Mouse (Mus musculus) intestine, embryonic 16.5 days (tissue): Measurements from ENCODE around the gene Prex1. TPM values are rescaled to one million over a fixed set of nuclear protein-coding genes. Genes with fewer than 3 reads are reported as not detected.
A peak's percentile ranks its signal among the peaks of the same experiment; 100 is the strongest.

ENCODE experiments used
- ATAC-seq: fragments of 200-750 bp; cut with Nextera tagmentation; 2 replicates; pipeline ENCODE4 v1.8.0; 2017; ENCODE audit warnings: moderate TSS enrichment, moderate library complexity
- H3K27ac ChIP-seq: fragments of 300-500 bp; sonication (generic); 2 replicates; pipeline ENCODE4 v1.5.1; 2014; ENCODE audit warnings: mild to moderate bottlenecking, low read length
- H3K27me3 ChIP-seq: fragments of 300-500 bp; sonication (generic); replicated peaks from 2 replicates; pipeline ENCODE4 v1.6.1; 2014; ENCODE audit warnings: low read length, control low read depth, mixed read lengths; ENCODE audit not compliant: control insufficient read depth, insufficient read depth
- H3K36me3 ChIP-seq: fragments of 300-500 bp; sonication (generic); 2 replicates; pipeline ENCODE4 v1.6.1; 2014; ENCODE audit warnings: low read length, control low read depth; ENCODE audit not compliant: control insufficient read depth, insufficient read depth
- H3K4me1 ChIP-seq: fragments of 300-500 bp; sonication (generic); 2 replicates; pipeline ENCODE4 v1.6.1; 2014; ENCODE audit warnings: low read length, control low read depth, mixed read lengths; ENCODE audit not compliant: control insufficient read depth, insufficient read depth
- H3K4me2 ChIP-seq: fragments of 300-500 bp; sonication (generic); 2 replicates; pipeline ENCODE4 v1.6.1; 2014; ENCODE audit warnings: low read depth, low read length, control low read depth
- H3K4me3 ChIP-seq: fragments of 300-500 bp; sonication (generic); 2 replicates; pipeline ENCODE4 v1.5.1; 2014; ENCODE audit warnings: mild to moderate bottlenecking, low read length
- H3K9ac ChIP-seq: fragments of 300-500 bp; sonication (generic); 2 replicates; pipeline ENCODE4 v1.6.1; 2014; ENCODE audit warnings: low read depth, low read length
- H3K9me3 ChIP-seq: fragments of 300-500 bp; sonication (generic); 2 replicates; pipeline ENCODE4 v1.6.1; 2016; ENCODE audit warnings: low read length, control low read depth; ENCODE audit not compliant: control insufficient read depth
- WGBS: fragments of 180-500 bp; shearing (Covaris S2); extraction: QIAGEN DNeasy Blood & Tissue Kit; methylation state at CpG from one replicate; pipeline ENCODE4 v1.1.7; 2014; 5-methylcytosine and 5-hydroxymethylcytosine counted together
- polyA plus RNA-seq: library from polyadenylated mRNA; unstranded; fragments of >200 nt; fragmentation: Nextera tagmentation; extraction: Ambion mirVana; gene quantifications from 2 replicates; pipeline ENCODE4 v1.2.1, GENCODE M21; 2015

Prex1 gene
- polyA plus RNA-seq, 1 experiment from 2014 or later, result 8.0 TPM

DNA sequence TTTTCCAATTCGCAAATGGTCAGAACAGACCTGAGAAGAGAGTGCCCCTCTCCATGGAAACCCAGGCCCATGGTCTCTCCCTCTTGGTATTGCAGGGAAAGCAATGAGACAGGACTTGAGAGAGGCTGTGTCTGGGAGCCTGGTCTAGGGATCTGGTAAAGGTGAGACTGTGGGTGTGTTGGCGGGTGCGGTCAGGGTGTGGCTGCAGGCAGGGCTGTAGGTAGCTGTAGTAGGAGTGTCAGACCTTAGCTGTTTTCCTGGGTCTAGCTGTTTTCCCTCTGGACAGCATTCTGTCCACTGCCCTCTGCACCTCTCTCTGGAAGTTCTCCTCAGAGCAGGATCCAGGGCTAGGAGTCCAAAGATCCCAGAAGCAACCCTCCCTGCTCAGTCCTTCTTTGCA, 141.3 kb downstream of the Prex1 start:
- H3K4me2 ChIP-seq, result no peak overlapping the region
- H3K4me3 ChIP-seq, result no peak overlapping the region
- no peaks in the 10 kb centered on the region for H3K9me3 ChIP-seq
- 65% methylated on average over 3 of the region's 3 CpGs for WGBS
- H3K36me3 ChIP-seq, result no peaks in the 10 kb centered on the region; the same call in 1 of the 2 replicates
- peak; percentile 60 for ATAC-seq
- H3K27ac ChIP-seq, result 0 out of 2 replicates have a peak overlapping the region, but pooled peaks have one; percentile 26
- H3K27me3 ChIP-seq, result no peaks in the 10 kb centered on the region
- peaks cover 23% of the 10 kb centered on the region for H3K4me1 ChIP-seq
- H3K9ac ChIP-seq, result no peak overlapping the region

DNA sequence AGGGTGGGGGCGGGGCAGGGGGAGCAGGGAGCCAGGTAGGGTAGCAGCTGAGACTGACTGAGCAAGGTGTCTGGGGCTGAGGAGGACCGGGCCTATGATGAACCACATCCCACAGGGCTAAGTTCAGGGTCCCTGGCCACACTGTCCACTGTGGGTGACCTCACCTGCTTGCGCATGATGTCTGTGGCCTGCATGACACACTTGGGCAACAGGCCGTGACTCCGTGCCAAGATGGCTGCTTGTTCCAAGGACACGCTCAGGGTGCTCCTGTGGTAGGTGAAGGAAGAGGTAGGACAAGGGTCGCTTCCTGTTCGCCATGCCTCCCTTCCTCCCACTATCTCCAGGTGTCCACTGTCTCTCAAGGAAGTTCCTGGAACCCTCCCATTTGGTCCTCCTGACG, 144.4 kb downstream of the Prex1 start:
- H3K27ac ChIP-seq, result no peak overlapping the region
- H3K36me3 ChIP-seq, result no peaks in the 10 kb centered on the region; the same call in 1 of the 2 replicates
- H3K4me2 ChIP-seq, result no peak overlapping the region
- H3K9me3 ChIP-seq, result no peaks in the 10 kb centered on the region
- H3K27me3 ChIP-seq, result no peaks in the 10 kb centered on the region
- no peak overlapping the region for H3K4me3 ChIP-seq
- no peak overlapping the region for H3K9ac ChIP-seq
- H3K4me1 ChIP-seq, result peaks cover 16% of the 10 kb centered on the region
- WGBS, result 92% methylated on average over 9 of the region's 9 CpGs
- ATAC-seq, result no peak

DNA sequence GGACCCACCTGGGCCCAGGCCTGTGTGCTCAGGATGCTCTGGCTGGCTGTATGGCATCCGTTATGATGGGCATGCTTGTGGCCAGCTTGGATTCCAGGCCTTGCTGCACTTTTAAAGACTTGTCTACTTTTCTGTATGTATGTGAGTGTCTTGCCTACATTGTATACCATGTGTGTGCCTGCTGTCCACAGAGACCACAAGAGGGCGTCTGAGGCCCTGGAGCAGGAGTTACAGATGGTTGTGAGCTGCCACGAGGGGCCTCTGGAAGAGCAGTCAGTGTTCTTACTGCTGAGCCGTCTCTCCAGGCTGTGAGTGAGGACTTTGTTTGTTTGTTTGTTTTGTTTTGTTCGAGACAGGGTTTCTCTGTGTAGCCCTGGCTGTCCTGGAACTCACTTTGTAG, 148.1 kb downstream of the Prex1 start:
- Histone ChIP-seq H3K27ac (no peak overlapping the region), H3K9me3 (no peaks in the 10 kb centered on the region), H3K4me2 (no peak overlapping the region), H3K9ac (no peak overlapping the region), H3K4me1 (peaks cover 3% of the 10 kb centered on the region; the same call in 1 of the 2 replicates), H3K36me3 (no peaks in the 10 kb centered on the region), H3K27me3 (no peaks in the 10 kb centered on the region), H3K4me3 (no peak overlapping the region)
- no peak for ATAC-seq
- WGBS, result 73% methylated on average over 5 of the region's 5 CpGs

DNA sequence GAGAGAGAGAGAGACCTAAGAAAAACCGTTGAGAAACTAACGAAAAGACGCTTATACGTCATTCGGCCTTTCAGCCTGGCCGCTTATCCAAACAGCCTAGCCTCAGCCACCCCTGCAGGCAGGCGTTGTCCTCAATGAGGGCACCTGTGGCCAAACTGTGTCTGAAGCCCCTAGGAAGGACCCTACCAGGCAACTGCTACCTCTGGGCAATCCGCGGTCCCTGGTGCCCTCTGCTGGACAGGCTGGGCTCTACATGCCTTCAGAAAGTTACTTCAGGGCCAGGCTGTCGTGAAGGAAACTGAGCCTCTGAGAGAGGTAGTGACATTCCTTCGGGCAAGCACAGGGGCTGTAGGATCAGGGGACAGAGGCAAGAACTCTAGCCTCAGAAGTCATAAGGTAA, 149.2 kb downstream of the Prex1 start:
- H3K9ac ChIP-seq, result 0 out of 2 replicates have a peak overlapping the region, but pooled peaks have one; percentile 33
- H3K27ac ChIP-seq, result no peak overlapping the region
- H3K4me2 ChIP-seq, result peak overlapping the region; percentile 49
- no peaks in the 10 kb centered on the region for H3K36me3 ChIP-seq
- peak overlapping the region; percentile 28 for H3K4me3 ChIP-seq
- peak; percentile 50; the same call in 1 of the 2 replicates for ATAC-seq
- peaks cover 3% of the 10 kb centered on the region; the same call in 1 of the 2 replicates for H3K4me1 ChIP-seq
- H3K27me3 ChIP-seq, result no peaks in the 10 kb centered on the region
- 5% methylated on average over 11 of the region's 11 CpGs for WGBS
- H3K9me3 ChIP-seq, result no peaks in the 10 kb centered on the region

DNA sequence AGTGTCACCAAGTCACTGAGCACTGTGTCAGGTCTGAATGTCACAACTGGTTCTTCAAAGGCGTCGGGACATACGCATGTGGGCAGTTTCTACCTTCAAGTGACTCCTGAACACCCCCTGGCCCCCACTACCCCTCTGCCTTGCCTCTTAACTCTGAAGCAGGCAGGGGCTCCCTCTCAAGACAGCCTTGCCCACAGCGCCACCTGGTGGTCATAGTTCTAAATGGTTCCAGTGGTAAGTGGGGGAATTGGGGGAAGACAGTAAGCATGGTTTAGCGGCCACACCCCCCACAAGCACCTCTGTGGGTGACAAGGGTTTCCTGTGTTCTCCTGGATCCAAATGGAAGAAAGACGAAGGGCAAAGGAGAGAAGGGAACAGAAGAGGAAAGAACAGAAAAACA, 149.7 kb downstream of the Prex1 start:
- Histone ChIP-seq H3K36me3 (no peaks in the 10 kb centered on the region), H3K9me3 (no peaks in the 10 kb centered on the region), H3K27me3 (no peaks in the 10 kb centered on the region), H3K4me2 (peak overlapping the region; percentile 49), H3K4me3 (no peak overlapping the region), H3K9ac (0 out of 2 replicates have a peak overlapping the region, but pooled peaks have one; percentile 33), H3K27ac (no peak overlapping the region), H3K4me1 (peaks cover 3% of the 10 kb centered on the region; the same call in 1 of the 2 replicates)
- WGBS, result 14% methylated on average over 6 of the region's 6 CpGs
- peak; percentile 46; the same call in 1 of the 2 replicates for ATAC-seq

DNA sequence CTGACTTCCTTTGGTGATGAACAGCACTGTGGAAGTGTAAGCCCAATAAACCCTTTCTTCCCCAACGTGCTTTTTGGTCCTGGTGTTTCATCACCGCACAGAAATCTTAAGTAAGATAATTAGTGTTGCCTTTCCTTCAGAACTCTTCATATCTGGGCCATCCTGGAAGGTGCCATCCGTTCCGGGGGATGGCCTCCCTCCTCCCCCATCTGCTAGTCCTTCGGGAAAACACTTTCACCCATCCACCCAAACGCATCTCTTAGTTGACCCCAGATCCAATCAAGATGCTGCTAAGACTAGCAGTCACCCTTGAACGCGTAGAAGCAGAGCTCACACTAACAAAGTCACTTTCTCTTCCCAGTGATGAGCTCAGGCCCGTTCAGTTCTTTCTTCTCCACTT, 150.6 kb downstream of the Prex1 start:
- 84% methylated on average over 9 of the region's 9 CpGs for WGBS
- Histone ChIP-seq H3K27ac (no peak overlapping the region), H3K4me2 (no peak overlapping the region), H3K36me3 (no peaks in the 10 kb centered on the region), H3K9ac (no peak overlapping the region), H3K27me3 (no peaks in the 10 kb centered on the region), H3K4me1 (peaks cover 3% of the 10 kb centered on the region; the same call in 1 of the 2 replicates), H3K9me3 (no peaks in the 10 kb centered on the region), H3K4me3 (no peak overlapping the region)
- ATAC-seq, result no peak

DNA sequence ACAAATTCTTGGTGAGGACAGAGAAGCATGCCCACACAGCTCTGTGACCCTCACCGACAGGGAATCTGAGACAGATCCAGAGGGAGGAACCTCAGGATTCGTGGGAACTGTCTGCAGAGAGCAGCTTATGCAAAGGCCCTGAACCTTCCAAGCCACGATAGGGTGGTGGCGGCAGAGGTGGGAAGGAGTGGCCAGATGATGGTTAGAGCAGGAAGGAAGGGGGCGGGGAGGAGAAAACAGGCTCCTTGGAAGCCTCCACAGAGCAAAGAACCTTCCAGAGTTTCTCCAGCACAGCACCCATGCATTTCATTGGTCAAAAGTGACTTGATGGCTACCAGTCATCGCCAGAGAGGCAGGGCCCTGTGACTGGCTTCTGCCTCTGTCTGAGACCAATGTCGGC, 151.9 kb downstream of the Prex1 start:
- H3K27ac ChIP-seq, result no peak overlapping the region
- H3K4me2 ChIP-seq, result no peak overlapping the region
- WGBS, result 72% methylated on average over 7 of the region's 7 CpGs
- H3K4me1 ChIP-seq, result peaks cover 3% of the 10 kb centered on the region; the same call in 1 of the 2 replicates
- H3K4me3 ChIP-seq, result no peak overlapping the region
- no peaks in the 10 kb centered on the region for H3K27me3 ChIP-seq
- no peaks in the 10 kb centered on the region for H3K9me3 ChIP-seq
- no peak overlapping the region for H3K9ac ChIP-seq
- H3K36me3 ChIP-seq, result no peaks in the 10 kb centered on the region
- ATAC-seq, result no peak

DNA sequence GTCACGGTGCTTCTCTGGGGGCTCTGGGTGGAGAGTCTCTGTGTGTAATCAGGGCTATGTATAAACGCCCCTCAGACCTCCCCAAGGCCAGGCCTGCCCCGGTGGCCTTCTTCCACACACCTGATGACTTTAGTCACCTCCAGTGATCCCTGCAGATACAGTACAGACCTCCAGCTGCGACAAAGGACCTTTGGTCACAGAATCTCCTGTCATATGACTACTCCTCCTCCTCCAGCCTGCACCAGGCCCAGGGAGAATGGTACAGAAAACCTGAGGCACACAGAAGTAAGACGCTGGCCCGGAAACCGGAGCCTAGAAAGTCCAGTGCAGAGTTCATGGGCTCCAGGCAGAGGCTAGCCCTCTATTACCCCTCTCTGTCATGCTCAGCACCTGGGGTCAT, 152.8 kb downstream of the Prex1 start:
- peaks cover 3% of the 10 kb centered on the region; the same call in 1 of the 2 replicates for H3K4me1 ChIP-seq
- WGBS, result 81% methylated on average over 7 of the region's 7 CpGs
- no peak for ATAC-seq

DNA sequence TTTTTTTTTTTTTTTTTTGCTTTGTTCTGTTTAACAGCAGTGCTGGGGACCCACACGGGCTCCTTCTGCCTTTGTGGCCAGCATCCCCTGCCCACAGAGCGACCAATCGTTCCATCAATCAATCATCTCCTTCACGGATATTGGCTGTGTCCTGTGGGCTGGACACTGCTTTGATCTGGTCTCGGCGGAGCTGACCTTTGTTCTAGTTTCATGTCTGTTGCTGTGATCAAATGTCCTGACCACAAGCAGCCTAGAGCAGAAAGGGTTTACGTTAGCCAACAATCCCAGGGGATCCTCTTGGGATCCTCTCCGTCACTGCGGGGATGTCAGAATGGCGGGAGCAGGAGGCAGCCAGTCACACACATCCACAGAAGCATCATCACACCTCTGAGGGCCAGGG, 154.1 kb downstream of the Prex1 start:
- Histone ChIP-seq H3K4me3 (no peak overlapping the region), H3K9me3 (no peaks in the 10 kb centered on the region), H3K27ac (no peak overlapping the region), H3K27me3 (no peaks in the 10 kb centered on the region), H3K4me1 (peaks cover 3% of the 10 kb centered on the region; the same call in 1 of the 2 replicates), H3K4me2 (no peak overlapping the region), H3K9ac (no peak overlapping the region), H3K36me3 (no peaks in the 10 kb centered on the region)
- no peak for ATAC-seq
- WGBS, result 41% methylated on average over 10 of the region's 10 CpGs

More for the DNA sequence above, 152.8 kb downstream of the Prex1 start:
- Histone ChIP-seq H3K27me3 (no peaks in the 10 kb centered on the region), H3K36me3 (no peaks in the 10 kb centered on the region), H3K4me2 (no peak overlapping the region), H3K4me3 (no peak overlapping the region), H3K9me3 (no peaks in the 10 kb centered on the region), H3K9ac (no peak overlapping the region), H3K27ac (no peak overlapping the region)

DNA sequence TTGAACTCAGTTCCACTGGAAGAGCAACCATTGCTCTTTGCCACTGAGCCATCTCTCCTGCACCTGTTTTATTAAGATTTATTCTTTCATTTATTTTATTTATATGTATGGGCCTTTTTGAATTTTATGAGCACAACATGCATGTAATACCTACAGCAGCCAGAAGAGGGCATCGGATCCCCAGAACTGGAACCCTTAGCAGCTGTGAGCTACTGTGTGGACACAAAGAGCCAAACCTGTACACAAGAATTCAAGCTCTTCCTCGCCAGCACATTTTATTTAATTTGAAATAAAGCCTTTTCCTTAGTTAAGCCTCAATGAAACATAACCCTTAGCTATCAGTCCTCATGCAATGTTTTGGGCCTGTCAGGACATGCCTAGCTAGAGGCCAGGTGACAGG, 158.1 kb downstream of the Prex1 start:
- Histone ChIP-seq H3K4me1 (0 out of 2 replicates have a peak, but pooled peaks cover 4% of the 10 kb centered on the region), H3K9ac (no peak overlapping the region), H3K27me3 (no peaks in the 10 kb centered on the region), H3K27ac (no peak overlapping the region), H3K4me2 (no peak overlapping the region), H3K9me3 (no peaks in the 10 kb centered on the region), H3K4me3 (no peak overlapping the region), H3K36me3 (no peaks in the 10 kb centered on the region)
- 64% methylated on average over 2 of the region's 2 CpGs for WGBS
- no peak for ATAC-seq
